Mouse (Mus musculus) heart, embryonic 12.5 days (tissue): ENCODE data around the gene Ugt1a7c. TPM values are rescaled to one million over a fixed set of nuclear protein-coding genes. Genes with fewer than 3 reads are reported as not detected.
"Not testable (repeated sequence)": the region's sequence is repeated elsewhere in the genome, so short reads cannot be mapped to it uniquely, and the experiment has no call there.

Source experiments
- ATAC-seq: fragments of 200-750 bp; cut with Nextera tagmentation; 2 replicates; pipeline ENCODE4 v1.8.0; 2017; ENCODE audit warnings: moderate TSS enrichment, moderate library complexity; ENCODE audit not compliant: insufficient number of reproducible peaks, low FRiP score
- H3K27ac ChIP-seq: fragments of 300-500 bp; sonication (generic); 2 replicates; pipeline ENCODE4 v1.5.1; 2016; ENCODE audit warnings: mild to moderate bottlenecking, moderate library complexity; ENCODE audit not compliant: poor library complexity, severe bottlenecking
- H3K27me3 ChIP-seq: fragments of 300-500 bp; sonication (generic); replicated peaks from 2 replicates; pipeline ENCODE4 v1.6.1; 2016; ENCODE audit warnings: mild to moderate bottlenecking, moderate library complexity
- H3K36me3 ChIP-seq: fragments of 300-500 bp; sonication (generic); 2 replicates; pipeline ENCODE4 v1.6.1; 2016; ENCODE audit warnings: mild to moderate bottlenecking, moderate library complexity
- H3K4me1 ChIP-seq: fragments of 300-500 bp; sonication (generic); replicated peaks from 2 replicates; pipeline ENCODE4 v1.6.1; 2016; ENCODE audit warnings: mild to moderate bottlenecking
- H3K4me2 ChIP-seq: fragments of 300-500 bp; sonication (generic); 2 replicates; pipeline ENCODE4 v1.6.1; 2016; ENCODE audit warnings: mild to moderate bottlenecking, moderate library complexity
- H3K4me3 ChIP-seq: fragments of 300-500 bp; sonication (generic); 2 replicates; pipeline ENCODE4 v1.5.1; 2016; ENCODE audit warnings: mild to moderate bottlenecking
- H3K9ac ChIP-seq: fragments of 300-500 bp; sonication (generic); 2 replicates; pipeline ENCODE4 v1.6.1; 2016; ENCODE audit warnings: mild to moderate bottlenecking, moderate library complexity
- H3K9me3 ChIP-seq: fragments of 300-500 bp; sonication (generic); replicated peaks from 2 replicates; pipeline ENCODE4 v1.6.1; 2016; ENCODE audit warnings: mild to moderate bottlenecking, moderate library complexity
- WGBS: fragments of 180-500 bp; shearing (Covaris S2); methylation state at CpG from one replicate; pipeline ENCODE4 v1.1.7; 2016; 5-methylcytosine and 5-hydroxymethylcytosine counted together
- polyA plus RNA-seq: library from polyadenylated mRNA; unstranded; fragments of >200 nt; fragmentation: Nextera tagmentation; extraction: Ambion mirVana; gene quantifications from 2 replicates; pipeline ENCODE4 v1.2.1, GENCODE M21; 2016

The Ugt1a7c gene
- polyA plus RNA-seq, 1 experiment from 2014 or later: 0.78 TPM

DNA sequence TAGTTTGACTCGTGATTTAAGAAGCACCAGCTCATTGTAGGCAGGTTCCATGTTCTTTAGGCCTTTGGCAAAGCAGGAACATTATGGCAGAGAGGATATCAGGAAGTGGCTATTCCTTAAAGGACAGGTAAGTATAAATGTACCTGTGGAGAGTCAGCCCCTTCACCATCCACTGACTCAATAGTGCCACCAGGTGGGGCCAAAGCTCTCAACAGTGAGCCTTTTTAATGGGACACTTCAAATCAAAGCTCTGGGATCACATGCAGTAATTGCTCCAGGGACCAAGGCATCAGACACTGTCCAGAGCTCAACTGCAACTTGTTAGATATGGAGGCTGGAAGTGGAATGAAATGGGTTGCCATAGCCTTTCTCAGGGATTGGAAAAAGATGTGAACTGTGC, 26.7 kb downstream of the Ugt1a7c start:
- WGBS: no CpG with 5 or more reads among the region's 1 CpGs

GRCm38 (mm10) chr1:88125827-88126360, 31.0 kb downstream of the Ugt1a7c start:
- not testable (repeated sequence) for H3K36me3 ChIP-seq, H3K9ac ChIP-seq, H3K27me3 ChIP-seq, H3K9me3 ChIP-seq, H3K4me3 ChIP-seq, ATAC-seq, H3K4me2 ChIP-seq, H3K27ac ChIP-seq, H3K4me1 ChIP-seq
- 58% methylated on average over 4 of the region's 4 CpGs for WGBS

More for the DNA sequence above, 26.7 kb downstream of the Ugt1a7c start:
- H3K36me3 ChIP-seq, ATAC-seq, H3K27ac ChIP-seq, H3K27me3 ChIP-seq, H3K4me3 ChIP-seq, H3K9ac ChIP-seq, H3K4me1 ChIP-seq, H3K4me2 ChIP-seq, H3K9me3 ChIP-seq: not testable (repeated sequence)

- ATAC-seq, H3K4me2 ChIP-seq, H3K9ac ChIP-seq, H3K9me3 ChIP-seq, H3K27me3 ChIP-seq, H3K36me3 ChIP-seq, H3K4me3 ChIP-seq, H3K4me1 ChIP-seq, H3K27ac ChIP-seq: not testable (repeated sequence)
- 72% methylated on average over 2 of the region's 2 CpGs for WGBS
Measured at GRCm38 (mm10) chr1:88129091-88129490, 34.2 kb downstream of the Ugt1a7c start.

GRCm38 (mm10) chr1:88130223-88130622, 35.4 kb downstream of the Ugt1a7c start:
- not testable (repeated sequence) for H3K36me3 ChIP-seq, H3K9ac ChIP-seq, H3K9me3 ChIP-seq, H3K4me1 ChIP-seq, H3K4me3 ChIP-seq, H3K27me3 ChIP-seq, H3K4me2 ChIP-seq, ATAC-seq, H3K27ac ChIP-seq
- 82% methylated on average over 1 of the region's 1 CpGs for WGBS

- 61% methylated on average over 3 of the region's 3 CpGs for WGBS
- no peak overlapping the region for H3K9ac ChIP-seq
- no peaks in the 10 kb centered on the region for H3K9me3 ChIP-seq
- H3K4me2 ChIP-seq: no peak overlapping the region
- H3K4me3 ChIP-seq: no peak overlapping the region
- H3K27me3 ChIP-seq: no peaks in the 10 kb centered on the region
- ATAC-seq: no peak
- H3K4me1 ChIP-seq: peaks cover 3% of the 10 kb centered on the region; the same call in 1 of the 2 replicates
- no peak overlapping the region for H3K27ac ChIP-seq
- H3K36me3 ChIP-seq: no peaks in the 10 kb centered on the region
Measured at GRCm38 (mm10) chr1:88133908-88134456, 39.1 kb downstream of the Ugt1a7c start.

- H3K4me1 ChIP-seq, H3K9me3 ChIP-seq, H3K27ac ChIP-seq, H3K36me3 ChIP-seq, H3K27me3 ChIP-seq, H3K4me3 ChIP-seq, H3K9ac ChIP-seq, H3K4me2 ChIP-seq, ATAC-seq: not testable (repeated sequence)
- 52% methylated on average over 5 of the region's 5 CpGs for WGBS
Measured at GRCm38 (mm10) chr1:88134457-88135011, 39.7 kb downstream of the Ugt1a7c start, which contains the start of gene Ugt1a6a. Gene Ugt1a6a, plus strand, starts transcription at chr1:88134809.

GRCm38 (mm10) chr1:88135229-88135904, 40.5 kb downstream of the Ugt1a7c start:
- not testable (repeated sequence) for ATAC-seq, H3K9me3 ChIP-seq, H3K36me3 ChIP-seq, H3K27ac ChIP-seq, H3K4me3 ChIP-seq, H3K4me1 ChIP-seq, H3K4me2 ChIP-seq, H3K27me3 ChIP-seq, H3K9ac ChIP-seq
- 86% methylated on average over 5 of the region's 6 CpGs for WGBS

DNA sequence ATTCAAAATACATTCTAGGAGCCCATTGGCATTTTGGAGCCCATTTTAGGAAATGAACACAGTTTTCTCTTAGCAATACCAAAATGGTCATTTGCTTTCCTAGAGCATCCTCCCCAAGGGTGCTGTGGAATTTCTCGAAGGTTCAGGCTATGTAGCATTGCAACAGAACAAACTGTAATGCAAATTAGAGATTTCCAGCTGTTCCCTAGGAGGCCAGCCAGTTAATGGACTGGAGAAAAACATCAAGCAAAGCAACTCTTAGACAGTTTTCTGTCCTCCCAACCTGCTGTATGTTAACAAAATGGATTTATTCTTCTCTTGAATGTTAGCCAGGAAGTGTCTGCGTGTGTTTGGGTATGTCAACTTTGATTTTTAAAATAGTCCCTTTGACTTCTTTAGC, 41.8 kb downstream of the Ugt1a7c start:
- H3K27me3 ChIP-seq: no peaks in the 10 kb centered on the region
- WGBS: 72% methylated on average over 2 of the region's 2 CpGs
- H3K27ac ChIP-seq: no peak overlapping the region
- peaks cover 3% of the 10 kb centered on the region; the same call in 1 of the 2 replicates for H3K4me1 ChIP-seq
- ATAC-seq: no peak
- H3K36me3 ChIP-seq: no peaks in the 10 kb centered on the region
- H3K4me3 ChIP-seq: no peak overlapping the region
- no peaks in the 10 kb centered on the region for H3K9me3 ChIP-seq
- H3K9ac ChIP-seq: no peak overlapping the region
- no peak overlapping the region for H3K4me2 ChIP-seq

- no peak overlapping the region for H3K9ac ChIP-seq
- 86% methylated on average over 3 of the region's 3 CpGs for WGBS
- peaks cover 3% of the 10 kb centered on the region; the same call in 1 of the 2 replicates for H3K4me1 ChIP-seq
- ATAC-seq: no peak
- H3K27ac ChIP-seq: no peak overlapping the region
- H3K4me3 ChIP-seq: no peak overlapping the region
- no peak overlapping the region for H3K4me2 ChIP-seq
- H3K36me3 ChIP-seq: no peaks in the 10 kb centered on the region
- no peaks in the 10 kb centered on the region for H3K9me3 ChIP-seq
- no peaks in the 10 kb centered on the region for H3K27me3 ChIP-seq
Measured at GRCm38 (mm10) chr1:88137264-88137663, 42.4 kb downstream of the Ugt1a7c start.

DNA sequence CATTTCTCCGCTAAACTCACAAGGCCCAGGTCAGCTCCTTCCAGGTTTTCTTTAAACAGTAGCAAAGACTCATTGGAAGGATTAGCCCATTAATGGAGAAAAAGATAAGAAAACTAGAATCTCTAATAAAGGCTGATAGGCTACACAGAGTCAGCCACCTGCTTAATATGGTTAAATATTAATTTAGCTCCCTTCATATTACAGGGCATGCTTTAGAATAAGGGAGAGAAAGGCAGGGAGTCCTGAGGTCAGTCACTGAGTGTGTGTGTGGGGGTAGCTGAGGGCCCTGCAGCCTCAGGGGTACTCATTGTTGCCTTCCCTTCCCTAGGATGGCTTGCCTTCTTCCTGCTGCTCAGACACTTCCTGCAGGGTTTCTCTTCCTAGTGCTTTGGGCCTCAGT, 43.3 kb downstream of the Ugt1a7c start:
- Histone ChIP-seq H3K4me1 (peaks cover 3% of the 10 kb centered on the region; the same call in 1 of the 2 replicates), H3K9ac (no peak overlapping the region), H3K27me3 (no peaks in the 10 kb centered on the region), H3K4me3 (no peak overlapping the region), H3K36me3 (no peaks in the 10 kb centered on the region), H3K4me2 (no peak overlapping the region), H3K9me3 (no peaks in the 10 kb centered on the region), H3K27ac (no peak overlapping the region)
- 84% methylated on average over 1 of the region's 1 CpGs for WGBS
- no peak for ATAC-seq

- H3K4me1 ChIP-seq, H3K4me3 ChIP-seq, H3K27ac ChIP-seq, H3K4me2 ChIP-seq, H3K27me3 ChIP-seq, H3K9me3 ChIP-seq, H3K36me3 ChIP-seq, H3K9ac ChIP-seq: not testable (repeated sequence)
- 40% methylated on average over 1 of the region's 1 CpGs for WGBS
- ATAC-seq: peak; percentile 94
Measured at GRCm38 (mm10) chr1:88140492-88140891, 45.6 kb downstream of the Ugt1a7c start.
